Mouse (Mus musculus): ENCODE measurements around the gene Ccdc127.

The Ccdc127 gene

GRCm38 (mm10) chr13:74389730-74390129 is 39.6 kb downstream of the Ccdc127 start:
- in situ Hi-C loops (cut with MboI, MseI): no loop called here

GRCm38 (mm10) chr13:74390371-74390990 is 40.4 kb downstream of the Ccdc127 start, which contains the start of gene Zfp72:
Gene Zfp72 (minus strand): TSS chr13:74390836.
- in situ Hi-C loops (cut with MboI, MseI): no loop called here

GRCm38 (mm10) chr13:74391156-74391555 is 41.0 kb downstream of the Ccdc127 start:
- in situ Hi-C loops (cut with MboI, MseI): no loop called here

GRCm38 (mm10) chr13:74399298-74399839 is 49.3 kb downstream of the Ccdc127 start, which contains the start of gene Ftl1-ps1:
Gene Ftl1-ps1 (plus strand): TSS chr13:74399694.
- in situ Hi-C loops (cut with MboI, MseI): no loop called here

All from T-helper 1 cell (primary cell).